In the genomic region with DNA sequence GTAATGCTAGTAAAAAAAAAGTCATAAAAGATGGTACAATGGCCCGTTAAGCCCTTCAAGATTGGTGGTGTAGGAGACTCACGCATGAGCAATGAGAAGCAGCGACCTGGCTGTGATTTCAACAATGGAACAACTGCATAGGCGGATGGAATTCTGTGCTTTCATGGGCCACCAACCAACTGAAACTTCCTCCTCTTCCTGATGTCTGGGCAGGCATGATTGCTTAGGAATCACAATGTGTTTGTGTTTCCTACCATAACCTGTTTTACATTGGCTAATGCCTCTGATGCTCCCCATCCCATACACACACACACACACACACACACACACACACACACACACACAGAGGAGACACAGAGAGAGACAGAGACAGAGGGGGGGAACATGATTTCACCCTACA, we compare ENCODE assay signal across 17 mouse cellular contexts.
A peak's percentile ranks its signal among the peaks of the same experiment; 100 is the strongest.
DNase-seq lines count a peak whose midpoint lies in the region; ATAC-seq and TF ChIP-seq lines count a peak whose summit lies in the region.
"Had no signal": no experiment of that assay in that cellular context is flagged by ENCODE, and none has a peak within 500 bp of the region (broad histone marks: within the 10 kb centered on the region; RNA-seq: fewer than 3 reads in every experiment).

No protein-coding gene starts in this region.

- no peak for TF ChIP-seq CTCF in midbrain, postnatal 0 days (IDR thresholded peaks at IDR 0.05)

- H3K9ac ChIP-seq in heart, embryonic 12.5 days, result no peak overlapping the region
- no peak overlapping the region for H3K9ac ChIP-seq in kidney, embryonic 15.5 days
- no peak overlapping the region for H3K9ac ChIP-seq in midbrain, embryonic 11.5 days (ENCODE audit: low read length)
- no peak overlapping the region for H3K9ac ChIP-seq in midbrain, postnatal 0 days (replicated peaks; ENCODE audit: low read length, poor library complexity, severe bottlenecking)
- H3K9ac ChIP-seq: embryonic facial prominence, embryonic 13.5 days; forebrain, embryonic 13.5 days; forebrain, postnatal 0 days; heart, embryonic 15.5 days; hindbrain, embryonic 15.5 days had no signal

- no peaks in the 10 kb centered on the region for H3K36me3 ChIP-seq in heart, embryonic 12.5 days
- no peaks in the 10 kb centered on the region for H3K36me3 ChIP-seq in kidney, embryonic 15.5 days
- H3K36me3 ChIP-seq in midbrain, embryonic 11.5 days (ENCODE audit: control insufficient read depth, insufficient read depth, low read length), result no peaks in the 10 kb centered on the region
- no peaks in the 10 kb centered on the region for H3K36me3 ChIP-seq in midbrain, postnatal 0 days (ENCODE audit: insufficient read depth, low read length)
- H3K36me3 ChIP-seq: embryonic facial prominence, embryonic 13.5 days; heart, embryonic 15.5 days; hindbrain, embryonic 15.5 days had no signal

- 85% methylated on average over 4 of the region's 4 CpGs for WGBS in heart, embryonic 12.5 days
- 40% methylated on average over 4 of the region's 4 CpGs for WGBS in kidney, embryonic 15.5 days
- WGBS in midbrain, embryonic 11.5 days, result 69% methylated on average over 4 of the region's 4 CpGs
- 72% methylated on average over 4 of the region's 4 CpGs for WGBS in midbrain, postnatal 0 days

- peak; percentile 3 to 14 for DNase-seq in heart, adult 9 months (ENCODE audit: low spot score in 2 of 2)
- DNase-seq in kidney, adult 18-20 months, result no peak
- peak; percentile 64 for DNase-seq in midbrain, embryonic 11.5 days (ENCODE audit: low spot score, missing footprints)
- DNase-seq in midbrain, postnatal 0 days (ENCODE audit: low spot score), result no peak
- DNase-seq: adrenal gland, adult 8-10 months; adrenal gland, postnatal 36 days; cerebellum, adult 8-10 months; cerebellum, postnatal 25 days; forebrain, postnatal 0 days; gastrocnemius, postnatal 14 days had no signal

- H3K4me2 ChIP-seq in heart, embryonic 12.5 days, result no peak overlapping the region
- no peak overlapping the region for H3K4me2 ChIP-seq in kidney, embryonic 15.5 days
- H3K4me2 ChIP-seq in midbrain, embryonic 11.5 days, result no peak overlapping the region
- H3K4me2 ChIP-seq in midbrain, postnatal 0 days (ENCODE audit: low read depth, low read length, poor library complexity, severe bottlenecking), result no peak overlapping the region
- H3K4me2 ChIP-seq: embryonic facial prominence, embryonic 13.5 days; forebrain, embryonic 13.5 days; heart, embryonic 15.5 days; hindbrain, embryonic 15.5 days had no signal

- H3K27me3 ChIP-seq in heart, embryonic 12.5 days (replicated peaks), result no peaks in the 10 kb centered on the region
- no peaks in the 10 kb centered on the region for H3K27me3 ChIP-seq in kidney, embryonic 15.5 days
- H3K27me3 ChIP-seq in midbrain, embryonic 11.5 days (ENCODE audit: control insufficient read depth, insufficient read depth, low read length), result no peaks in the 10 kb centered on the region
- no peaks in the 10 kb centered on the region for H3K27me3 ChIP-seq in midbrain, postnatal 0 days (ENCODE audit: insufficient read depth, low read length)
- H3K27me3 ChIP-seq: CH12.LX; embryonic facial prominence, embryonic 13.5 days; forebrain, embryonic 13.5 days; heart, embryonic 15.5 days; hindbrain, embryonic 15.5 days had no signal

- H3K4me1 ChIP-seq in heart, embryonic 12.5 days (replicated peaks), result peaks cover 4% of the 10 kb centered on the region
- 0 out of 2 replicates have a peak, but pooled peaks cover 4% of the 10 kb centered on the region for H3K4me1 ChIP-seq in kidney, embryonic 15.5 days
- no peaks in the 10 kb centered on the region for H3K4me1 ChIP-seq in midbrain, embryonic 11.5 days (ENCODE audit: control insufficient read depth, insufficient read depth, low read length)
- no peaks in the 10 kb centered on the region for H3K4me1 ChIP-seq in midbrain, postnatal 0 days (ENCODE audit: insufficient read depth, low read length)
- H3K4me1 ChIP-seq: forebrain, embryonic 13.5 days; hindbrain, embryonic 15.5 days had no signal

- H3K4me3 ChIP-seq in heart, embryonic 12.5 days, result no peak overlapping the region
- H3K4me3 ChIP-seq in kidney, embryonic 15.5 days (replicated peaks), result no peak overlapping the region
- no peak overlapping the region for H3K4me3 ChIP-seq in midbrain, embryonic 11.5 days (ENCODE audit: low read depth, low read length)
- no peak overlapping the region for H3K4me3 ChIP-seq in midbrain, postnatal 0 days (ENCODE audit: low read depth, low read length)
- H3K4me3 ChIP-seq: embryonic facial prominence, embryonic 13.5 days; forebrain, embryonic 13.5 days; heart, embryonic 15.5 days; hindbrain, embryonic 15.5 days had no signal

- H3K9me3 ChIP-seq in heart, embryonic 12.5 days (replicated peaks), result no peaks in the 10 kb centered on the region
- no peaks in the 10 kb centered on the region for H3K9me3 ChIP-seq in kidney, embryonic 15.5 days (replicated peaks)
- H3K9me3 ChIP-seq in midbrain, embryonic 11.5 days (ENCODE audit: control insufficient read depth, low read length), result no peaks in the 10 kb centered on the region
- no peaks in the 10 kb centered on the region for H3K9me3 ChIP-seq in midbrain, postnatal 0 days (ENCODE audit: low read length)
- H3K9me3 ChIP-seq: embryonic facial prominence, embryonic 13.5 days; forebrain, embryonic 13.5 days; heart, embryonic 15.5 days; hindbrain, embryonic 15.5 days had no signal

- no peak for ATAC-seq in heart, embryonic 12.5 days (ENCODE audit: insufficient number of reproducible peaks, low FRiP score)
- ATAC-seq in kidney, embryonic 15.5 days (replicated peaks; ENCODE audit: low FRiP score), result peak; percentile 88
- ATAC-seq in midbrain, embryonic 11.5 days (ENCODE audit: low FRiP score), result no peak
- no peak for ATAC-seq in midbrain, postnatal 0 days (ENCODE audit: low FRiP score)
- ATAC-seq: forebrain, embryonic 13.5 days; forebrain, postnatal 0 days had no signal

- H3K27ac ChIP-seq in heart, embryonic 12.5 days (ENCODE audit: poor library complexity, severe bottlenecking), result no peak overlapping the region
- peak overlapping the region; percentile 73 for H3K27ac ChIP-seq in kidney, embryonic 15.5 days
- H3K27ac ChIP-seq in midbrain, embryonic 11.5 days (ENCODE audit: low read depth, low read length), result no peak overlapping the region
- H3K27ac ChIP-seq in midbrain, postnatal 0 days (ENCODE audit: low read depth, low read length), result no peak overlapping the region
- H3K27ac ChIP-seq: embryonic facial prominence, embryonic 13.5 days; forebrain, embryonic 13.5 days; heart, embryonic 15.5 days; hindbrain, embryonic 15.5 days had no signal

Comparison
In these comparisons a context has a peak if more than half of its experiments do, and no peak if none do; other contexts are left out.
1. DNase-seq: peak in heart, adult 9 months (2 of 2) and midbrain, embryonic 11.5 days (single experiment); none in kidney, adult 18-20 months (single experiment) and midbrain, postnatal 0 days (single experiment).